Mouse (Mus musculus): ENCODE results near the gene Pip5k1c. TPM values are rescaled to one million over a fixed set of nuclear protein-coding genes. Genes with fewer than 3 reads are reported as not detected.

The Pip5k1c gene
- polyA plus RNA-seq, 1 experiment from 2014 or later, result 123 TPM

Small RNA genes within 50 kb of the gene (microRNA-seq; reads per million reads assigned to microRNA genes)
- gene Mir3057, result 10.8 reads per million, percentile 26 among the genes with 10 or more reads in this experiment

Other genes with a start within 250 kb of the Pip5k1c start
- 316 and 320 TPM in 2 replicates for gene Sgta, start 232.8 kb upstream of the Pip5k1c start, polyA plus RNA-seq (2015; fragmentation: Nextera tagmentation; extraction: Ambion mirVana)
- 60.0 and 61.7 TPM in 2 replicates for gene Thop1, start 222.9 kb upstream of the Pip5k1c start, polyA plus RNA-seq (2015; fragmentation: Nextera tagmentation; extraction: Ambion mirVana)
- 0.13 and 0.25 TPM in 2 replicates for gene Creb3l3, start 194.1 kb upstream of the Pip5k1c start, polyA plus RNA-seq (2015; fragmentation: Nextera tagmentation; extraction: Ambion mirVana)
- gene Map2k2, start 187.0 kb upstream of the Pip5k1c start, polyA plus RNA-seq (2015; fragmentation: Nextera tagmentation; extraction: Ambion mirVana), result 211 and 229 TPM in 2 replicates
- 12.1 and 15.1 TPM in 2 replicates for gene Zbtb7a, start 157.7 kb upstream of the Pip5k1c start, polyA plus RNA-seq (2015; fragmentation: Nextera tagmentation; extraction: Ambion mirVana)
- gene Pias4, start 125.0 kb upstream of the Pip5k1c start, polyA plus RNA-seq (2015; fragmentation: Nextera tagmentation; extraction: Ambion mirVana), result 54.9 and 57.8 TPM in 2 replicates
- gene Eef2, start 116.3 kb upstream of the Pip5k1c start, polyA plus RNA-seq (2015; fragmentation: Nextera tagmentation; extraction: Ambion mirVana), result 633 and 637 TPM in 2 replicates
- 56.8 and 61.3 TPM in 2 replicates for gene Dapk3, start 110.0 kb upstream of the Pip5k1c start, polyA plus RNA-seq (2015; fragmentation: Nextera tagmentation; extraction: Ambion mirVana)
- 0.14 and 0.19 TPM in 2 replicates for gene 4930442H23Rik, start 109.1 kb upstream of the Pip5k1c start, polyA plus RNA-seq (2015; fragmentation: Nextera tagmentation; extraction: Ambion mirVana)
- gene Nmrk2, start 90.9 kb upstream of the Pip5k1c start, polyA plus RNA-seq (2015; fragmentation: Nextera tagmentation; extraction: Ambion mirVana), result 0.11 TPM in 1 of 2 replicates, not detected in the other
- gene Atcay, start 62.1 kb upstream of the Pip5k1c start, polyA plus RNA-seq (2015; fragmentation: Nextera tagmentation; extraction: Ambion mirVana), result 72.6 and 75.3 TPM in 2 replicates
- 19.5 and 21.2 TPM in 2 replicates for gene Zfr2, start 59.8 kb upstream of the Pip5k1c start, polyA plus RNA-seq (2015; fragmentation: Nextera tagmentation; extraction: Ambion mirVana)
- 22.4 TPM in 2 replicates for gene Matk, start 40.0 kb upstream of the Pip5k1c start, polyA plus RNA-seq (2015; fragmentation: Nextera tagmentation; extraction: Ambion mirVana)
- gene Mrpl54, start 26.0 kb upstream of the Pip5k1c start, polyA plus RNA-seq (2015; fragmentation: Nextera tagmentation; extraction: Ambion mirVana), result 97.3 and 104 TPM in 2 replicates
- 33.5 and 37.5 TPM in 2 replicates for gene Apba3, start 26.0 kb upstream of the Pip5k1c start, polyA plus RNA-seq (2015; fragmentation: Nextera tagmentation; extraction: Ambion mirVana)
- gene Tjp3, start 1.4 kb upstream of the Pip5k1c start, polyA plus RNA-seq (2015; fragmentation: Nextera tagmentation; extraction: Ambion mirVana), result 8.5 and 9.0 TPM in 2 replicates
- 40.7 and 42.4 TPM in 2 replicates for gene Cactin, start 28.1 kb downstream of the Pip5k1c start, polyA plus RNA-seq (2015; fragmentation: Nextera tagmentation; extraction: Ambion mirVana)
- gene Tbxa2r, start 35.8 kb downstream of the Pip5k1c start, polyA plus RNA-seq (2015; fragmentation: Nextera tagmentation; extraction: Ambion mirVana), result 3.1 and 4.3 TPM in 2 replicates
- gene Gipc3, start 50.3 kb downstream of the Pip5k1c start, polyA plus RNA-seq (2015; fragmentation: Nextera tagmentation; extraction: Ambion mirVana), result not detected in 2 replicates
- gene Hmg20b, start 57.5 kb downstream of the Pip5k1c start, polyA plus RNA-seq (2015; fragmentation: Nextera tagmentation; extraction: Ambion mirVana), result 41.4 and 43.3 TPM in 2 replicates
- gene Mfsd12, start 64.5 kb downstream of the Pip5k1c start, polyA plus RNA-seq (2015; fragmentation: Nextera tagmentation; extraction: Ambion mirVana), result 11.2 and 11.9 TPM in 2 replicates
- gene 4930404N11Rik, start 72.9 kb downstream of the Pip5k1c start, polyA plus RNA-seq (2015; fragmentation: Nextera tagmentation; extraction: Ambion mirVana), result 0.73 and 1.3 TPM in 2 replicates
- gene Fzr1, start 85.6 kb downstream of the Pip5k1c start, polyA plus RNA-seq (2015; fragmentation: Nextera tagmentation; extraction: Ambion mirVana), result 133 and 135 TPM in 2 replicates
- 88.2 and 89.0 TPM in 2 replicates for gene Dohh, start 91.5 kb downstream of the Pip5k1c start, polyA plus RNA-seq (2015; fragmentation: Nextera tagmentation; extraction: Ambion mirVana)
- gene Gm48551, start 91.5 kb downstream of the Pip5k1c start, polyA plus RNA-seq (2015; fragmentation: Nextera tagmentation; extraction: Ambion mirVana), result 5.4 and 6.6 TPM in 2 replicates
- gene Gm48552, start 96.0 kb downstream of the Pip5k1c start, polyA plus RNA-seq (2015; fragmentation: Nextera tagmentation; extraction: Ambion mirVana), result 2.9 and 3.1 TPM in 2 replicates
- gene Smim24, start 100.1 kb downstream of the Pip5k1c start, polyA plus RNA-seq (2015; fragmentation: Nextera tagmentation; extraction: Ambion mirVana), result 1.2 and 1.8 TPM in 2 replicates
- 24.2 and 29.4 TPM in 2 replicates for gene Nfic, start 162.7 kb downstream of the Pip5k1c start, polyA plus RNA-seq (2015; fragmentation: Nextera tagmentation; extraction: Ambion mirVana)
- gene Celf5, start 189.7 kb downstream of the Pip5k1c start, polyA plus RNA-seq (2015; fragmentation: Nextera tagmentation; extraction: Ambion mirVana), result 76.1 and 78.5 TPM in 2 replicates
- gene Ncln, start 203.4 kb downstream of the Pip5k1c start, polyA plus RNA-seq (2015; fragmentation: Nextera tagmentation; extraction: Ambion mirVana), result 60.3 and 65.0 TPM in 2 replicates
- 0.69 and 0.73 TPM in 2 replicates for gene S1pr4, start 207.2 kb downstream of the Pip5k1c start, polyA plus RNA-seq (2015; fragmentation: Nextera tagmentation; extraction: Ambion mirVana)
- gene Gna15, start 231.3 kb downstream of the Pip5k1c start, polyA plus RNA-seq (2015; fragmentation: Nextera tagmentation; extraction: Ambion mirVana), result 0.57 and 0.84 TPM in 2 replicates

All from forebrain, embryonic 15.5 days (tissue).